ENCODE assay signal across 11 mouse cellular contexts in the genomic region with DNA sequence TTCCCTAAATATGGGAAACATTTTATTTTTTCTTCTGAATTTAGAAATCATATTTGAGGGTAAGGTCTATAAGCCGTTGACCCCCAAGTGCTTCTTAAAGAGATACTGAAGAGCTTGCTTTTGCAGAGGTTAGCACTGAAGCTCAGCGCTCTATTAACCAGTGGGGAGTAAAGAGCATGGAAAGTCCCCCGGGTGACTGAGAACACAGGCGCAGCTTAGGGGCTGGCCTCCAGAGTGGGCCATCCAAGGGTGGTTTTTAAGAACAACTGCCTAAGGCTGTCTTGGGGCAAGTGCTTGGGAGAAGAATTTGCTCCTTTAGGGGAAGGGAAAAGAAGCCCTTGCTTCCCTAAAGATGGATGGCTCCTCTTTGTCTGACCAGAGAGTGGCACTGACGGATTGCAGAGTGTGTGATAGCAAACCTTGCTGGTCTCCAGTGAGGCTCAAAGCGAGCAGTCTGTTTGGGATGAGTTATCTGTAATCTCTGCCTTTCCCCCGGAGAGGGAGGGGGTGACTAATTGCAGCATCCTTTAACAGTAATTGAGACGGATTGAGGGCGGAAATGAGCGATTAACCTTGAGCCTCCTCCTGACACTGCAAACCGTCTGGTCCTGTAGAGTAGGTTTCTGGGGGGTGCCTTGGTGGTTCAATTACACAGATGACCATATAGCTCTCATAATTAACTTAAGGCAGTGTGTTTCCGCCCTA.
A peak's percentile ranks its signal among the peaks of the same experiment; 100 is the strongest.
DNase-seq lines count a peak whose midpoint lies in the region; ATAC-seq lines count a peak whose summit lies in the region.
"Had no signal": no experiment of that assay in that cellular context is flagged by ENCODE, and none has a peak within 500 bp of the region (broad histone marks: within the 10 kb centered on the region; RNA-seq: fewer than 3 reads in every experiment).

No protein-coding gene starts in this region.

- H3K36me3 ChIP-seq in hindbrain, embryonic 10.5 days, result no peaks in the 10 kb centered on the region
- no peaks in the 10 kb centered on the region for H3K36me3 ChIP-seq in hindbrain, embryonic 16.5 days (ENCODE audit: control insufficient read depth, insufficient read depth, low read length)
- H3K36me3 ChIP-seq in neural tube, embryonic 12.5 days, result no peaks in the 10 kb centered on the region
- H3K36me3 ChIP-seq in neural tube, embryonic 15.5 days, result no peaks in the 10 kb centered on the region
- H3K36me3 ChIP-seq in hindbrain, embryonic 13.5 days, result no peaks in the 10 kb centered on the region

- ATAC-seq in hindbrain, embryonic 16.5 days, result no peak
- ATAC-seq in neural tube, embryonic 12.5 days (ENCODE audit: low FRiP score, low read depth), result peak; percentile 64; the same call in 1 of the 2 replicates
- ATAC-seq in neural tube, embryonic 15.5 days (ENCODE audit: low FRiP score), result no peak
- peak; percentile 61 for ATAC-seq in hindbrain, embryonic 13.5 days (ENCODE audit: low FRiP score)

- 34% methylated on average over 12 of the region's 12 CpGs for WGBS in hindbrain, embryonic 10.5 days
- WGBS in hindbrain, embryonic 16.5 days, result 36% methylated on average over 12 of the region's 12 CpGs
- WGBS in neural tube, embryonic 12.5 days, result 17% methylated on average over 12 of the region's 12 CpGs
- 19% methylated on average over 12 of the region's 12 CpGs for WGBS in neural tube, embryonic 15.5 days
- WGBS in hindbrain, embryonic 13.5 days, result 27% methylated on average over 12 of the region's 12 CpGs

- H3K4me1 ChIP-seq in hindbrain, embryonic 10.5 days (replicated peaks), result peaks cover 38% of the 10 kb centered on the region
- H3K4me1 ChIP-seq in hindbrain, embryonic 16.5 days (ENCODE audit: control insufficient read depth, insufficient read depth, low read depth, low read length), result peaks cover 3% of the 10 kb centered on the region; the same call in 1 of the 2 replicates
- peaks cover 6% of the 10 kb centered on the region for H3K4me1 ChIP-seq in neural tube, embryonic 12.5 days
- peaks cover 6% of the 10 kb centered on the region; the same call in 1 of the 2 replicates for H3K4me1 ChIP-seq in neural tube, embryonic 15.5 days
- H3K4me1 ChIP-seq in hindbrain, embryonic 13.5 days (replicated peaks), result peaks cover 20% of the 10 kb centered on the region

- no peaks in the 10 kb centered on the region for H3K27me3 ChIP-seq in hindbrain, embryonic 10.5 days (ENCODE audit: insufficient read depth, poor library complexity, severe bottlenecking)
- no peaks in the 10 kb centered on the region for H3K27me3 ChIP-seq in hindbrain, embryonic 16.5 days (replicated peaks; ENCODE audit: control insufficient read depth, insufficient read depth, low read length)
- no peaks in the 10 kb centered on the region for H3K27me3 ChIP-seq in neural tube, embryonic 12.5 days (replicated peaks)
- no peaks in the 10 kb centered on the region for H3K27me3 ChIP-seq in neural tube, embryonic 15.5 days (replicated peaks)
- H3K27me3 ChIP-seq in hindbrain, embryonic 13.5 days, result 0 out of 2 replicates have a peak, but pooled peaks cover 3% of the 10 kb centered on the region

- H3K4me2 ChIP-seq in hindbrain, embryonic 16.5 days (ENCODE audit: low read length), result no peak overlapping the region
- no peak overlapping the region for H3K4me2 ChIP-seq in neural tube, embryonic 12.5 days (replicated peaks)
- no peak overlapping the region for H3K4me2 ChIP-seq in neural tube, embryonic 15.5 days
- H3K4me2 ChIP-seq in hindbrain, embryonic 13.5 days, result no peak overlapping the region

- peak; percentile 29 for DNase-seq in hindbrain, embryonic 10.5 days (ENCODE audit: low spot score)
- DNase-seq in yolk sac, embryonic 10.5 days (ENCODE audit: low spot score), result peak; percentile 11
- no peak for DNase-seq in thymus, postnatal 36 days
- no peak for DNase-seq in frontal cortex, postnatal 10 days (ENCODE audit: low spot score in 2 of 2)
- DNase-seq: cerebellum, adult 9-11 months had no signal

- H3K9ac ChIP-seq in hindbrain, embryonic 16.5 days (ENCODE audit: low read depth, low read length), result no peak overlapping the region
- H3K9ac ChIP-seq in neural tube, embryonic 12.5 days, result no peak overlapping the region
- no peak overlapping the region for H3K9ac ChIP-seq in neural tube, embryonic 15.5 days (replicated peaks)
- H3K9ac ChIP-seq in hindbrain, embryonic 13.5 days, result no peak overlapping the region
- H3K9ac ChIP-seq: liver, embryonic 14.5 days had no signal

- H3K9me3 ChIP-seq in hindbrain, embryonic 10.5 days, result no peaks in the 10 kb centered on the region
- no peaks in the 10 kb centered on the region for H3K9me3 ChIP-seq in hindbrain, embryonic 16.5 days (ENCODE audit: control insufficient read depth, low read length)
- no peaks in the 10 kb centered on the region for H3K9me3 ChIP-seq in neural tube, embryonic 12.5 days
- no peaks in the 10 kb centered on the region for H3K9me3 ChIP-seq in neural tube, embryonic 15.5 days (replicated peaks)
- no peaks in the 10 kb centered on the region for H3K9me3 ChIP-seq in hindbrain, embryonic 13.5 days

- peak overlapping the region; percentile 64 for H3K27ac ChIP-seq in hindbrain, embryonic 10.5 days
- no peak overlapping the region for H3K27ac ChIP-seq in hindbrain, embryonic 16.5 days (ENCODE audit: low read depth, low read length)
- no peak overlapping the region for H3K27ac ChIP-seq in neural tube, embryonic 12.5 days
- no peak overlapping the region for H3K27ac ChIP-seq in neural tube, embryonic 15.5 days (replicated peaks)
- peak overlapping the region; percentile 24; the same call in 1 of the 2 replicates for H3K27ac ChIP-seq in hindbrain, embryonic 13.5 days
- H3K27ac ChIP-seq: liver, embryonic 14.5 days had no signal

- H3K4me3 ChIP-seq in hindbrain, embryonic 10.5 days, result no peak overlapping the region
- no peak overlapping the region for H3K4me3 ChIP-seq in hindbrain, embryonic 16.5 days (ENCODE audit: low read length)
- H3K4me3 ChIP-seq in neural tube, embryonic 12.5 days, result no peak overlapping the region
- no peak overlapping the region for H3K4me3 ChIP-seq in neural tube, embryonic 15.5 days (replicated peaks)
- no peak overlapping the region for H3K4me3 ChIP-seq in hindbrain, embryonic 13.5 days
- H3K4me3 ChIP-seq: myocyte had no signal

Comparison
In these comparisons a context has a peak if more than half of its experiments do, and no peak if none do; other contexts are left out.
1. H3K27ac ChIP-seq: peak in hindbrain, embryonic 10.5 days (single experiment) and hindbrain, embryonic 13.5 days (single experiment); none in hindbrain, embryonic 16.5 days (single experiment), neural tube, embryonic 12.5 days (single experiment) and neural tube, embryonic 15.5 days (single experiment).
2. ATAC-seq: peak in neural tube, embryonic 12.5 days (single experiment) and hindbrain, embryonic 13.5 days (single experiment); none in hindbrain, embryonic 16.5 days (single experiment) and neural tube, embryonic 15.5 days (single experiment).
3. DNase-seq: peak in hindbrain, embryonic 10.5 days (single experiment) and yolk sac, embryonic 10.5 days (single experiment); none in thymus, postnatal 36 days (0 of 2) and frontal cortex, postnatal 10 days (0 of 2).